Mouse (Mus musculus) thymus, adult 2 months (tissue): ENCODE data around the gene Bud13. TPM values are rescaled to one million over a fixed set of nuclear protein-coding genes. Genes with fewer than 3 reads are reported as not detected.
A peak's percentile ranks its signal among the peaks of the same experiment; 100 is the strongest.

Experiments
- DNase-seq: peaks from one replicate; pipeline ENCODE4 v3.0.0; 2021
- H3K27ac ChIP-seq: fragments of 200-500 bp; 2 replicates; pipeline ENCODE4 v1.5.1; 2012; ENCODE audit warnings: low read length, control low read depth; ENCODE audit not compliant: control insufficient read depth, insufficient read depth
- H3K27me3 ChIP-seq: fragments of 200-500 bp; 2 replicates; pipeline ENCODE4 v1.6.1; 2012; ENCODE audit warnings: mild to moderate bottlenecking, low read length, moderate library complexity, mixed read lengths; ENCODE audit not compliant: control insufficient read depth, insufficient read depth
- H3K36me3 ChIP-seq: fragments of 200-500 bp; 2 replicates; pipeline ENCODE4 v1.6.1; 2012; ENCODE audit warnings: mild to moderate bottlenecking, low read length, moderate library complexity; ENCODE audit not compliant: control insufficient read depth, insufficient read depth
- H3K4me1 ChIP-seq: fragments of 200-500 bp; replicated peaks from 2 replicates; pipeline ENCODE4 v1.6.1; 2012; ENCODE audit warnings: low read length; ENCODE audit not compliant: control insufficient read depth, insufficient read depth
- H3K4me3 ChIP-seq: fragments of 200-500 bp; 2 replicates; pipeline ENCODE4 v1.5.1; 2012; ENCODE audit warnings: mild to moderate bottlenecking, low read length, control low read depth, moderate library complexity; ENCODE audit not compliant: control insufficient read depth, insufficient read depth
- CTCF ChIP-seq: fragments of 200-500 bp; IDR thresholded peaks from 2 replicates; pipeline ENCODE4 v1.5.1; 2012; ENCODE audit warnings: mild to moderate bottlenecking, control low read depth, low read length, moderate library complexity, borderline replicate concordance; ENCODE audit not compliant: control insufficient read depth, poor library complexity, insufficient read depth; ENCODE audit errors: extremely low read depth
- POLR2A ChIP-seq: fragments of 200-500 bp; IDR thresholded peaks from 2 replicates; pipeline ENCODE4 v1.6.1; 2012; ENCODE audit warnings: mild to moderate bottlenecking, low read length, control low read depth, moderate library complexity; ENCODE audit not compliant: control insufficient read depth, poor library complexity, insufficient read depth; ENCODE audit errors: extremely low read depth
- WGBS: fragments of 180-500 bp; shearing (Covaris S2); methylation state at CpG from one replicate; pipeline ENCODE4 v1.1.7; 2018; 5-methylcytosine and 5-hydroxymethylcytosine counted together
- polyA plus RNA-seq: library from polyadenylated mRNA; depleted of rRNA; stranded (reverse); fragments of >200 nt; gene quantifications from 2 replicates; pipeline ENCODE4 v1.2.3, GENCODE M21; 2012; rRNA removed

Bud13 gene
- 19.9 and 22.7 TPM in 2 replicates for polyA plus RNA-seq

DNA sequence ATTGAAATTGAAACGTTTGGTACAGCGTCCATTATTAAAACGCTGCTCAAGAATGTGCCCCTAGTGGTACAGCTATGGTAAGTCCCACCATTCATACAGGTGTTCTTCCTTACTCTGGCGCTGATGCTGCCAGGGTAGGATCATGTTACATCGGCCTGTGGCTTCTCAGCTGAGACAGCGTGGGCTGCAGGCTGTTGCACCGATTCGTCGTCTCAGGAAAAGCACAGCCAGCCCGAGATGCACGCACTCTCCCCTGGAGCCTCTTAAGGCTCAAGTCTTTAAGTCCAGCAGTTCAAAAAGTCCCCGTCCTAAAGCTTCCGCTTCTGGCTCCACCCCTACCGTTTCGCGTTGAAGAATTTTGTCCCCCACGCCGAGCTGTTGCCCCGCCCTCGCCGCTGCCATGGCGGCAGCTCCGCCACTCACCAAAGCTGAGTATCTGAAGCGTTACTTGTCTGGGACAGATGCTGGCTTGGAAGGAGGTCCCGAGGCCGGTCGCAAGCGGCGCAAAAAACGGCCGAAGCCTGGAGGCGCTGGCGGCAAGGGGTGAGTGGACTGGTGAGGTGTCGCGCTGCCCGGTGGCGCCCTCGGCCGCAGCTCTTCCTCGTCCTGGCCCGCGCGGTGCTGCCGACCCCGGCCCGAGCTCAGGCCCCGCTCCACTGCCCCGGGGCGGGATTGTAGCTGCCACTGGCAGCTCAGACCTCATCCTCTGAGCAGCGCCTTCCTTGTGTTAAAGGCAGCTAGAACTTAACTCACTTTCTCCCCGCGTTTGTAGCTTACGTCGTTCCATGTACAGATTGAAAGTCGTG is at the start of gene Bud13:
Gene Bud13 (plus strand): TSS at position 378 of the 806 bp plus-strand sequence.
- no peaks in the 10 kb centered on the region for H3K27me3 ChIP-seq
- H3K27ac ChIP-seq, result peak within 1 kb of the TSS; percentile 39; the same call in 1 of the 2 replicates
- TF ChIP-seq POLR2A (peak; percentile 69; the same call in 1 of the 2 replicates), CTCF (peak; percentile 78; the same call in 1 of the 2 replicates)
- no peaks in the 10 kb centered on the region for H3K4me1 ChIP-seq
- H3K36me3 ChIP-seq, result peaks cover 25% of the 10 kb centered on the region
- peak; percentile 98 for DNase-seq
- WGBS, result under 1% methylated on average over 54 of the region's 55 CpGs
- peak within 1 kb of the TSS; percentile 66 for H3K4me3 ChIP-seq

DNA sequence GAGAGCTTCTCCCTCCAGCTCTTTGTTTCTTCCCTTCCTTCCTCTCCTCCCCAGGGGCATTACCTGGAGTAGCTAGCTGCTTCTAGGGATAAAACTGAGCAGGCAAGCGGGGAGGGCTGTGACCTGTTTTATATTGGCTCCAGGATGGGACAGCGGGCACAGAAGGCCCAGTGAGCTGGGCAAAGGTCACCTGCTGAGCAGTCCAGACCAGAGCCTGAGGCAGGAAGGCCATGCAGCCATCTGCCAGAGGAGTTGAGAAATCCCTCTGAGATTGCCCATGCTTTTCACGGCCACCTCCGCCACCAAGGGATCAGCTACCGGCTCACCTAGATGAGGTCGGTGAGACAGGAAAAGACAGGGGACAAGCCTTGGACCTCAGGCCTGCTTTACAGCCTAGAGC is 47.6 kb upstream of the Bud13 start:
- H3K4me3 ChIP-seq, result no peak overlapping the region
- no peak overlapping the region for H3K27ac ChIP-seq
- no peaks in the 10 kb centered on the region for H3K36me3 ChIP-seq
- WGBS, result 90% methylated on average over 6 of the region's 6 CpGs
- H3K4me1 ChIP-seq, result peaks cover 2% of the 10 kb centered on the region
- H3K27me3 ChIP-seq, result no peaks in the 10 kb centered on the region
- TF ChIP-seq CTCF (no peak), POLR2A (no peak)
- no peak for DNase-seq

DNA sequence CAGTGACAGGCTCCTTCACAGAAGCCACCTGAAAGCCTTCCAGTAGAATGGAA is 47.4 kb upstream of the Bud13 start, which contains the start of gene Apoc3:
Gene Apoc3 (minus strand): TSS at position 41 of the 53 bp plus-strand sequence.
- TF ChIP-seq POLR2A (no peak), CTCF (no peak)

DNA sequence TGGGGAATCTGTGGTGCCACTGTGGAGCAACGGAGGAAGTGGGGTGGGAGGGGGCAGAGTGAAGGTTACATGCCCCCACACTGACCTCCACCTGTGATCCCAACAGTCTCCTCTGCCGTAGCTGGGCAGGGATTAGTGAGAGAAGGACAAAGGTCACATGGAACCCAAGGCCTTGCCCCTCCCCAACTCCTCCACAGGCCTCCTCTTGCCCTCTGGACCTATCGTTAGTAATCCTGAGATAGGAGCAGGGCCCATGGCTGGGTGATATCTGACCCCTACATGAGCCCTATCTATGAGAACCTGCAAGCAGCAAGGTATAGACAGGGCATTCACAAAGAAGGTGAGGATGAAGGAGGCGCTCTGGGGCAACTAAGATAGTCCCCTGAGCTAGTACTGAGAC is 47.2 kb upstream of the Bud13 start:
- TF ChIP-seq POLR2A (no peak), CTCF (no peak)

More for the DNA sequence above, 47.4 kb upstream of the Bud13 start, which contains the start of gene Apoc3:
- Histone ChIP-seq H3K36me3 (no peaks in the 10 kb centered on the region), H3K4me1 (peaks cover under 1% of the 10 kb centered on the region; the same call in 1 of the 2 replicates), H3K27me3 (no peaks in the 10 kb centered on the region), H3K4me3 (no peak within 1 kb of the TSS), H3K27ac (no peak within 1 kb of the TSS)
- no peak for DNase-seq

DNA sequence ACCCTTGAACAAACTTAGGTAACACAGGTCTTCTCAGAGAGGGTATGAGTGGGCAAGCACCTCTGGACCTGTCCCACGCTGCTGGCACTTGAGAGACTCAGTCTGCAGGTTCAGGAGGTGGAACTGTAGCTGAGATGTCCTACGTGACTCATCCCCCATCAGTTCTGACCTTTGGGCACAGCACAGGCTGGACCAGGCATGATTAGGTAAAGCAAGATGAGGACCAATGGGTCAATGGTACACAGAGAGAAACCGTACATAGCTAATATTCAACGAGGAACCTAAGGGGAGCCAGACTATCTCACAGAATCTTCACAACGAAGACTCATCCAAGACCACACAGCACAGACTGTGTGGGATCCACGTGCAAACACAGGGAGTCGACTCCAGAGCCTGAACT is 44.0 kb upstream of the Bud13 start:
- 92% methylated on average over 7 of the region's 7 CpGs for WGBS
- no peak overlapping the region for H3K27ac ChIP-seq
- H3K27me3 ChIP-seq, result no peaks in the 10 kb centered on the region
- no peaks in the 10 kb centered on the region for H3K36me3 ChIP-seq
- H3K4me1 ChIP-seq, result no peaks in the 10 kb centered on the region
- no peak overlapping the region for H3K4me3 ChIP-seq
- TF ChIP-seq CTCF, result no peak
- TF ChIP-seq POLR2A, result no peak
- no peak for DNase-seq

More for the DNA sequence above, 47.2 kb upstream of the Bud13 start:
- DNase-seq, result no peak
- no peaks in the 10 kb centered on the region for H3K36me3 ChIP-seq
- no peak overlapping the region for H3K4me3 ChIP-seq
- H3K4me1 ChIP-seq, result no peaks in the 10 kb centered on the region
- no peak overlapping the region for H3K27ac ChIP-seq
- 86% methylated on average over 4 of the region's 4 CpGs for WGBS
- no peaks in the 10 kb centered on the region for H3K27me3 ChIP-seq

DNA sequence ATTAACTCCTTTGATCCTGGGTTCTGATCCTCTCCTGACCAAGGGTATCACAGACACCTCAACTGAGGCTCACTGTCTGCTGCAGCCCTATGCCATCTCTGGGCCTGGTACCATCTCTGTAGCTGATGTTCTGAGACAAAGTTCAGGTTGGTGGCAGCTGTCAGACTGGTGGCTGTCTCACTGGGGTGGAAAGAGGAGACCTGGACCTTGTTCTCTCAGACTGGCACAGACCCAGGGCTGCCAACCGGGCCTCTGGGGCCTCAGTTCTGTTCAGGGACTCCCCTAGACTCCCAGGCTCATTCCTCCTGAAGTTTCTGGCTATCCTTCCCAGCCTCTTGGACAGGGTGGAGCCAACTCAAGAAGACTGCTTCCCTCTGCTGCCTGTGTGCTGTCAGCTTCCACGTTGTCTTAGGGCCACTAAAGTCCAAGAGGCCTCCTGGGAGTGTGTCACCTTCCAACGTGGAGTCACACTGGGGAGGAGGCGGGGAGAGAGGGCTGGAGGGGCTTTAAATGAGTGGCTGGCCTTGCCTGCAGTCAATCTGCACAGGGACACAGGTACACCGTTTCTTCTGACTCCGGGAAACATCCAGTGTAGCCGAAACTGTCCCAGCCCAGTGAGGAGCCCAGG is 42.2 kb upstream of the Bud13 start, which contains the start of gene Apoa4:
Gene Apoa4 (plus strand): TSS at position 171 of the 628 bp plus-strand sequence.
- WGBS, result 76% methylated on average over 7 of the region's 7 CpGs
- H3K27ac ChIP-seq, result no peak within 1 kb of the TSS
- DNase-seq, result no peak
- H3K4me3 ChIP-seq, result no peak within 1 kb of the TSS
- H3K27me3 ChIP-seq, result no peaks in the 10 kb centered on the region
- no peaks in the 10 kb centered on the region for H3K4me1 ChIP-seq
- no peak for TF ChIP-seq POLR2A
- no peak for TF ChIP-seq CTCF
- no peaks in the 10 kb centered on the region for H3K36me3 ChIP-seq

DNA sequence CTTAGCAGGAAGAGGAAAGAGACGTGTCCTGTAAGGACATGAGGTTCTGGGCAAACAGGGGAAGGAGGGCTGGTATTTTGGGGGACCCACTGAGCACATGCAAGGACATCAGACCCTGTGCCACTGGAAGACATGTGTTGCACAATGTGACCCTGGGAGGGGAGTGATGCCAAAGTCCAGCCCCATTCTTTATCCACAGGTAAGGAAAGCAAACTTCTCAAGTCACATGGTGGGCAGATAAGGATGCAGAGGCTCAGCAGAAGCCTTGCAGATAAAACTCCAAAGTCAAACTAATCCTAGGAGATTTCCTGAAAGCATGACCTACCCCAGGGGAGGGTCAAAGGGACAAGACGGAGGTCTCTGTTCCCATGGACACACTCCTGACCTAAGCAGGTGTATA is 41.0 kb upstream of the Bud13 start:
- Histone ChIP-seq H3K27me3 (no peaks in the 10 kb centered on the region), H3K36me3 (no peaks in the 10 kb centered on the region), H3K27ac (no peak overlapping the region), H3K4me1 (no peaks in the 10 kb centered on the region), H3K4me3 (no peak overlapping the region)
- DNase-seq, result no peak
- WGBS, result 91% methylated on average over 2 of the region's 2 CpGs
- TF ChIP-seq CTCF (no peak), POLR2A (no peak)
